Mouse (Mus musculus) kidney, embryonic 14.5 days (tissue): ENCODE measurements at regions not wholly inside any gene's neighbourhood (a gene's known extent, or its start where the extent isn't known, plus 50 kb on each side); places are given as distances from the start of the nearest gene placed in this dataset.

Experiments used
- ATAC-seq: fragments of 200-750 bp; cut with Nextera tagmentation; 2 replicates; pipeline ENCODE4 v1.8.0; 2017; ENCODE audit warnings: moderate number of reproducible peaks, mild to moderate bottlenecking, moderate TSS enrichment, moderate library complexity; ENCODE audit not compliant: low FRiP score, low TSS enrichment
- H3K27ac ChIP-seq: fragments of 300-500 bp; sonication (generic); 2 replicates; pipeline ENCODE4 v1.5.1; 2014; ENCODE audit warnings: low read depth, mild to moderate bottlenecking, low read length, moderate library complexity, mixed read lengths
- H3K27me3 ChIP-seq: fragments of 300-500 bp; sonication (generic); 2 replicates; pipeline ENCODE4 v1.6.1; 2014; ENCODE audit warnings: mild to moderate bottlenecking, low read length; ENCODE audit not compliant: control insufficient read depth, insufficient read depth
- H3K36me3 ChIP-seq: fragments of 300-500 bp; sonication (generic); 2 replicates; pipeline ENCODE4 v1.6.1; 2014; ENCODE audit warnings: low read length, mixed read lengths; ENCODE audit not compliant: control insufficient read depth, insufficient read depth
- H3K4me1 ChIP-seq: fragments of 300-500 bp; sonication (generic); 2 replicates; pipeline ENCODE4 v1.6.1; 2014; ENCODE audit warnings: low read length, mixed read lengths; ENCODE audit not compliant: control insufficient read depth, insufficient read depth
- H3K4me2 ChIP-seq: fragments of 300-500 bp; sonication (generic); replicated peaks from 2 replicates; pipeline ENCODE4 v1.6.1; 2014; ENCODE audit warnings: low read depth, mild to moderate bottlenecking, low read length
- H3K4me3 ChIP-seq: fragments of 300-500 bp; sonication (generic); 2 replicates; pipeline ENCODE4 v1.5.1; 2014; ENCODE audit warnings: mild to moderate bottlenecking, low read length
- H3K9ac ChIP-seq: fragments of 300-500 bp; sonication (generic); 2 replicates; pipeline ENCODE4 v1.6.1; 2014; ENCODE audit warnings: low read depth, mild to moderate bottlenecking, low read length, moderate library complexity
- H3K9me3 ChIP-seq: fragments of 300-500 bp; sonication (generic); 2 replicates; pipeline ENCODE4 v1.6.1; 2016; ENCODE audit warnings: low read length; ENCODE audit not compliant: control insufficient read depth
- WGBS: fragments of 180-500 bp; shearing (Covaris S2); extraction: QIAGEN DNeasy Blood & Tissue Kit; methylation state at CpG from one replicate; pipeline ENCODE4 v1.1.7; 2014; 5-methylcytosine and 5-hydroxymethylcytosine counted together

DNA sequence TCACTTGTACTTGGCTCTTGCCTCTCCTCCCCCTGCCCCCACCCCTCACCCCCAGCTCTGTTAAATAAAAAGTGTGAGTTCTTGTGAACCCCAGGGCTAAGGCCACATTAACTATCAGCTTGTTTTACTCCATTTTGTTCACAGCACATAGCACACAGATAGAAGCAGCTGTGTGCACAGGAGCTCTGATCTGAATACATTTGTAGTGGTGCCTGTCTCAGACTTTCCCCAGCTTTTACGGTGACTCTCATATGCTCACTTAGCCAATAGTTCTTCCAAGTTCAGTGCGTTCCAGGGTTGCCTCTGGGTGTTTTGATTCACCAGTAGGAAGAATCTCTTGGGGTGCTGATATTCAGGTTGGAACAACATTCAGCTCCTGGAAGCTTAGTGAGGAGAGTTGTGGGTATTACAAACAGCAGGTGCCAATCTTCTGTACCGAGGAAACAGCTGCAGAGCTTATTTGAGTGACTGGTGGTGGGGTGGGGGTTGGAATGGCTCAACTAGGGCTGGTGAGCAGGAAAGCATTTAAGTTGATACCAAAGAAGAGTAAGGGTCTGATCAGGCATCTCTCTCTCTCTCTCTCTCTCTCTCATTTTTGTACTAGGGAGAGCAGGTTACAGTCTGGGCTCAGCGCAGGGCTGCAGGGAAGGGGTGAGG lies 51.7 kb upstream of the 4933402D24Rik start:
- H3K9me3 ChIP-seq = no peaks in the 10 kb centered on the region
- no peak overlapping the region for H3K4me2 ChIP-seq
- no peak overlapping the region for H3K4me3 ChIP-seq
- no peak overlapping the region for H3K27ac ChIP-seq
- no peaks in the 10 kb centered on the region for H3K36me3 ChIP-seq
- ATAC-seq = no peak
- no peak overlapping the region for H3K9ac ChIP-seq
- H3K27me3 ChIP-seq = no peaks in the 10 kb centered on the region
- H3K4me1 ChIP-seq = no peaks in the 10 kb centered on the region
- 71% methylated on average over 4 of the region's 4 CpGs for WGBS

- no peak for ATAC-seq
- no peak overlapping the region for H3K4me3 ChIP-seq
- no peaks in the 10 kb centered on the region for H3K27me3 ChIP-seq
- 72% methylated on average over 11 of the region's 11 CpGs for WGBS
- no peak overlapping the region for H3K4me2 ChIP-seq
- no peaks in the 10 kb centered on the region for H3K9me3 ChIP-seq
- H3K4me1 ChIP-seq = no peaks in the 10 kb centered on the region
- H3K27ac ChIP-seq = no peak overlapping the region
- H3K9ac ChIP-seq = no peak overlapping the region
- no peaks in the 10 kb centered on the region for H3K36me3 ChIP-seq
Observed at GRCm38 (mm10) chr1:63819536-63820254, 50.6 kb upstream of the 4933402D24Rik start.
